8 mouse cellular contexts compared by ENCODE assay signal in genomic region chr2:46443686-46444180, GRCm38 (mm10).
DNase-seq lines count a peak whose midpoint lies in the region; ATAC-seq and TF ChIP-seq lines count a peak whose summit lies in the region.

No protein-coding gene starts in this region.

- intact Hi-C loops in left cerebral cortex, postnatal 14 days (cut with DNase I): loop anchor here (5.0 kb wide), 1 partner anchor 1326 kb away; the partner anchor contains the start of gene Zeb2

- no peaks in the 10 kb centered on the region for H3K9me3 ChIP-seq in intestine, postnatal 0 days (ENCODE audit: control insufficient read depth)
- H3K9me3 ChIP-seq in midbrain, embryonic 11.5 days (ENCODE audit: control insufficient read depth, low read length): no peaks in the 10 kb centered on the region
- no peaks in the 10 kb centered on the region for H3K9me3 ChIP-seq in stomach, embryonic 15.5 days

- no peak overlapping the region for H3K27ac ChIP-seq in intestine, postnatal 0 days (ENCODE audit: low read depth, low read length)
- H3K27ac ChIP-seq in midbrain, embryonic 11.5 days (ENCODE audit: low read depth, low read length): no peak overlapping the region
- peak overlapping the region; percentile 87 for H3K27ac ChIP-seq in stomach, embryonic 15.5 days

- no peaks in the 10 kb centered on the region for H3K27me3 ChIP-seq in intestine, postnatal 0 days (replicated peaks; ENCODE audit: control insufficient read depth, insufficient read depth, low read length)
- no peaks in the 10 kb centered on the region for H3K27me3 ChIP-seq in midbrain, embryonic 11.5 days (ENCODE audit: control insufficient read depth, insufficient read depth, low read length)
- no peaks in the 10 kb centered on the region for H3K27me3 ChIP-seq in stomach, embryonic 15.5 days (replicated peaks)

- ATAC-seq in intestine, postnatal 0 days: peak; percentile 75
- peak; percentile 75 for ATAC-seq in midbrain, embryonic 11.5 days (ENCODE audit: low FRiP score)
- ATAC-seq in stomach, embryonic 15.5 days (ENCODE audit: insufficient read depth, low FRiP score, low read depth): peak; percentile 67

- no peaks in the 10 kb centered on the region for H3K36me3 ChIP-seq in intestine, postnatal 0 days (ENCODE audit: control insufficient read depth, insufficient read depth)
- H3K36me3 ChIP-seq in midbrain, embryonic 11.5 days (ENCODE audit: control insufficient read depth, insufficient read depth, low read length): no peaks in the 10 kb centered on the region
- H3K36me3 ChIP-seq in stomach, embryonic 15.5 days: no peaks in the 10 kb centered on the region

- TF ChIP-seq CTCF in intestine, postnatal 0 days (IDR thresholded peaks at IDR 0.05; ENCODE audit: low read depth): peak; percentile 87

- WGBS in intestine, postnatal 0 days: under 1% methylated on average over 5 of the region's 5 CpGs
- 44% methylated on average over 5 of the region's 5 CpGs for WGBS in midbrain, embryonic 11.5 days
- WGBS in stomach, embryonic 15.5 days: 6% methylated on average over 5 of the region's 5 CpGs

- H3K4me1 ChIP-seq in intestine, postnatal 0 days (replicated peaks; ENCODE audit: control insufficient read depth, insufficient read depth, low read length): no peaks in the 10 kb centered on the region; the same call in 1 of the 2 replicates
- H3K4me1 ChIP-seq in midbrain, embryonic 11.5 days (ENCODE audit: control insufficient read depth, insufficient read depth, low read length): 0 out of 2 replicates have a peak, but pooled peaks cover 2% of the 10 kb centered on the region
- peaks cover 9% of the 10 kb centered on the region; the same call in 1 of the 2 replicates for H3K4me1 ChIP-seq in stomach, embryonic 15.5 days

- DNase-seq in urinary bladder, postnatal 36 days (ENCODE audit: low spot score in 2 of 2): peak; percentile 24 to 47
- no peak for DNase-seq in urinary bladder, adult 2 months (ENCODE audit: low spot score)
- peak; percentile 49 for DNase-seq in embryo, embryonic 9.5 days (ENCODE audit: extremely low spot score)
- DNase-seq in heart, adult 18-20 months: peak; percentile 69 to 71
- DNase-seq in left cerebral cortex, postnatal 14 days (ENCODE audit: low spot score in 2 of 2): peak; percentile 55 to 58
- peak; percentile 92 for DNase-seq in midbrain, embryonic 11.5 days (ENCODE audit: low spot score, missing footprints)

- peak overlapping the region; percentile 20 for H3K4me3 ChIP-seq in intestine, postnatal 0 days (ENCODE audit: low read depth, low read length)
- H3K4me3 ChIP-seq in midbrain, embryonic 11.5 days (ENCODE audit: low read depth, low read length): no peak overlapping the region
- H3K4me3 ChIP-seq in stomach, embryonic 15.5 days (replicated peaks): 0 out of 2 replicates have a peak overlapping the region, but pooled peaks have one; percentile 12

- H3K4me2 ChIP-seq in intestine, postnatal 0 days (replicated peaks; ENCODE audit: low read depth): peak overlapping the region; percentile 63
- no peak overlapping the region for H3K4me2 ChIP-seq in midbrain, embryonic 11.5 days
- peak overlapping the region; percentile 43 for H3K4me2 ChIP-seq in stomach, embryonic 15.5 days

- H3K9ac ChIP-seq in intestine, postnatal 0 days (ENCODE audit: low read depth, low read length): no peak overlapping the region
- no peak overlapping the region for H3K9ac ChIP-seq in midbrain, embryonic 11.5 days (ENCODE audit: low read length)
- H3K9ac ChIP-seq in stomach, embryonic 15.5 days: no peak overlapping the region
